Mouse (Mus musculus): Measurements from ENCODE around the gene Kif2c. TPM values are rescaled to one million over a fixed set of nuclear protein-coding genes. Genes with fewer than 3 reads are reported as not detected.

Gene Kif2c
- total and polyA plus RNA-seq, 3 experiments: 0.14 to 0.26 (median 0.25) TPM

DNA sequence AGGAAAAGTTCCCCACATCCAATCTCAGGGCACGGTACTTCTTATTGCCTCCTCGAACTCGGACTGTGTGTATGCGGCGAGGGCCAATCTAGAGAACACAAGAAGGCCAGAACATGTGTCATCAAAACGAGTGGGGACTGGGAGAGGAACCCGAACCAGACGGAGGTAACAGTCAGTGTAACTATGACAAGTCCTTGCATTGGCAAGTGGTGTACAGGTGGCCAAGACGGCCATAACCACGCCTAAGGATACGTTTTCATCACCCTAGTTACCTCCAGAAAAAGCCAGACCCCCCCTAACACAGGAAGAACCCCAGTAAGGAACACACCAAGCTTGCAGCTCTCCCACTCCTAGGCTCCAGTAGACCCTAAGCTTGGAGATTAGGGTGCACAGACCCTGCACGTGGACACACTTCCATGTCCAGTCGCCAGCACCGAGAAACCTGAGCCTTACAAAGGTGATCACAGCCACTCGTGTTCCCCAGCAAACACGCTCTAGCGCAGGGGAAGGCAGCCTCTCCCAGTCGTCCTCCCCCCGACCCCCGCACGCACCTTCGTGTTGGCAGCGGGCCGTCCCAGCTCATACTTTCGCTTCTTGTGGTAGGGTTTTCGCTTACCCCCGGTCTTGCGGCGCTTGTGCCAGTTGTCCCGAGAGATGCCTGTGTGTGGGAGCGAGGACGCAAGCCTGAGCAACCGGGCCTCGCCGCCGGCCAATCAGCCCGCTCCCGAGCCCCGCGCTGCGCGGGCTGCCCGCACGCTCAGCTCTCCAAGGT lies 27.2 kb downstream of the Kif2c start:
- WGBS: 3% methylated on average over 44 of the region's 44 CpGs
- H3K36me3 ChIP-seq (ENCODE audit: control insufficient read depth, insufficient read depth, low read length): peaks cover 7% of the 10 kb centered on the region
- H3K4me1 ChIP-seq (ENCODE audit: control insufficient read depth, insufficient read depth, low read length): peaks cover 3% of the 10 kb centered on the region; the same call in 1 of the 2 replicates
- H3K9ac ChIP-seq (ENCODE audit: low read depth, low read length): peak overlapping the region; percentile 94
- intact Hi-C loops (cut with DNase I): loop anchor here (2.0 kb wide), 2 partner anchors 18 to 34 kb away; no protein-coding TSS in a partner anchor
- no peaks in the 10 kb centered on the region for H3K79me2 ChIP-seq (replicated peaks; ENCODE audit: control insufficient read depth, insufficient read depth, low read length)
- TF ChIP-seq POLR2A (IDR thresholded peaks at IDR 0.05; ENCODE audit: insufficient read depth, low read depth, low read length): no peak
- TF ChIP-seq EP300 (IDR thresholded peaks at IDR 0.05; ENCODE audit: insufficient read depth, low read depth, low read length): no peak
- no peak for TF ChIP-seq CTCF (IDR thresholded peaks at IDR 0.05)
- peak overlapping the region; percentile 78 for H3K27ac ChIP-seq
- H3K4me3 ChIP-seq: peak overlapping the region; percentile 66
- H3K27me3 ChIP-seq (ENCODE audit: control insufficient read depth, insufficient read depth, low read length): no peaks in the 10 kb centered on the region
- no peak for DNase-seq

DNA sequence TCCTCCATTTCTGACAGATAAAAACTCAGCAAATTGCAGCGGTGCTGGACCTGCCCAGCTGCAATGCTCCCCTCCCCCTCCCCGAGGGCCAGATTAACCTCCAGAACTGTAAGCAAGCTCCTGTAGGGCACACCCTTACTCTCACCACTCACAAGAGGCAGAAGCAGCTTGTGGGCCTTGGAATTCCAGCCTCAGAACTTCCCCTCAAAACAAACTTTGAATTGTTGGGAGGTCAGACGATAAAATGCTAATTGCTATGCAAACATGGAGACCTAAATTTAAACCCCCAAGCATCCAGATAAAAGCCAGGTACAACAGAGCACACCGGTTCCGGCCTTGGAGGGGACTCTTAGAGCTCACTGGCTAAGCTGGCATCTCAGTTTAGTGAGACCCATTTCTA lies 29.7 kb downstream of the Kif2c start:
- Histone ChIP-seq H3K4me1 (ENCODE audit: control insufficient read depth, insufficient read depth, low read length) (peaks cover 3% of the 10 kb centered on the region; the same call in 1 of the 2 replicates), H3K4me3 (no peak overlapping the region), H3K27me3 (ENCODE audit: control insufficient read depth, insufficient read depth, low read length) (no peaks in the 10 kb centered on the region), H3K36me3 (ENCODE audit: control insufficient read depth, insufficient read depth, low read length) (peaks cover 7% of the 10 kb centered on the region), H3K9ac (ENCODE audit: low read depth, low read length) (no peak overlapping the region), H3K27ac (no peak overlapping the region), H3K79me2 (replicated peaks; ENCODE audit: control insufficient read depth, insufficient read depth, low read length) (no peaks in the 10 kb centered on the region)
- 59% methylated on average over 5 of the region's 5 CpGs for WGBS
- DNase-seq: no peak
- TF ChIP-seq EP300 (IDR thresholded peaks at IDR 0.05; ENCODE audit: insufficient read depth, low read depth, low read length) (no peak), CTCF (IDR thresholded peaks at IDR 0.05) (no peak), POLR2A (IDR thresholded peaks at IDR 0.05; ENCODE audit: insufficient read depth, low read depth, low read length) (no peak)
- intact Hi-C loops (cut with DNase I): no loop called here

DNA sequence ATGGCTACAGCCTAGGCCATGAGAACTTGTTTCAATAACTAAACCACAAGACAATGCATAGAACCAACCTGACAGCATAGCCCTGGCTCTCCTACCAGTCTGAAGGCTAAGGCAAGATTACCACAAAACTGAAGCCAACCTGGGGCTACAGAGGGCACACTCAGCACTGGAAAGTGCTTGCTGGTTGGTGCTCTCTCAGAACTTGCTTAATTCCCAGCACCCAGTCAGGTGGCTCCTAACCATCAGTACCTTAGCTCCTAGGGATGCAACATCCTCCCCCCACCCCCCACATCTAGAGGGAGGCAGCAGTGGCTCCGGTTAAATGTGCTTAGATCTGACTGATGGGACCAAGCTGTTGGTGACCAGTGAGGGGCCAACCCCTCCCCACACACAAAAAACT lies 31.0 kb downstream of the Kif2c start:
- no peak for DNase-seq
- Histone ChIP-seq H3K9ac (ENCODE audit: low read depth, low read length) (no peak overlapping the region), H3K27me3 (ENCODE audit: control insufficient read depth, insufficient read depth, low read length) (no peaks in the 10 kb centered on the region), H3K79me2 (replicated peaks; ENCODE audit: control insufficient read depth, insufficient read depth, low read length) (no peaks in the 10 kb centered on the region), H3K4me1 (ENCODE audit: control insufficient read depth, insufficient read depth, low read length) (peaks cover 3% of the 10 kb centered on the region; the same call in 1 of the 2 replicates), H3K27ac (no peak overlapping the region), H3K36me3 (ENCODE audit: control insufficient read depth, insufficient read depth, low read length) (peaks cover 7% of the 10 kb centered on the region), H3K4me3 (no peak overlapping the region)
- intact Hi-C loops (cut with DNase I): no loop called here
- WGBS: 52% methylated on average over 1 of the region's 1 CpGs
- TF ChIP-seq EP300 (IDR thresholded peaks at IDR 0.05; ENCODE audit: insufficient read depth, low read depth, low read length) (no peak), POLR2A (IDR thresholded peaks at IDR 0.05; ENCODE audit: insufficient read depth, low read depth, low read length) (no peak), CTCF (IDR thresholded peaks at IDR 0.05) (no peak)

DNA sequence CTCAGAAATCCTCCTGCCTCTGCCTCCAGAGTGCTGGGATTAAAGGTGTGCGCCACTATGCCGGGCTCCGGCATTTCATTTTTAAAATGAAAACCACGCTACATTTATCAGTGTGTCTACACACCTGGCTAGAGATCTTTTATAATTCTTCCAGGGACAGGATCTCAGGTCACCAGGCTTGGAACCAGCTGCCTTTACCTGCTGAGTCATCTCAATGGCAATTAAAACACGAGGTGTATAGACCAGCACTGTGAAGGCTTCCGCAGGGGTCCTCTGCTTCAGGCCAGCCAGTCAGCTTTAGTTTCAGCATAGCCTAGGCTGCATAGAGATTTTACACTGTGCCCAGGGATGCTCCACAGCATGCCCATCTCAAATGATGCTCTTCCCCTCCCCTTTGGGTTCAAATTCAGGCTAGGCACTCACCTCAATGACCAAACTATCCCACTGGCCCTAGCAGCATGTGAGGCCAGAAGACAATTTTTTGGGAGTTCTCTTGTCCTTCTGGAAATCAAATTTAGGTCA lies 32.2 kb downstream of the Kif2c start:
- Histone ChIP-seq H3K27ac (no peak overlapping the region), H3K27me3 (ENCODE audit: control insufficient read depth, insufficient read depth, low read length) (no peaks in the 10 kb centered on the region), H3K9ac (ENCODE audit: low read depth, low read length) (no peak overlapping the region), H3K79me2 (replicated peaks; ENCODE audit: control insufficient read depth, insufficient read depth, low read length) (no peaks in the 10 kb centered on the region), H3K4me3 (no peak overlapping the region), H3K36me3 (ENCODE audit: control insufficient read depth, insufficient read depth, low read length) (peaks cover 7% of the 10 kb centered on the region), H3K4me1 (ENCODE audit: control insufficient read depth, insufficient read depth, low read length) (peaks cover 3% of the 10 kb centered on the region; the same call in 1 of the 2 replicates)
- TF ChIP-seq EP300 (IDR thresholded peaks at IDR 0.05; ENCODE audit: insufficient read depth, low read depth, low read length) (no peak), POLR2A (IDR thresholded peaks at IDR 0.05; ENCODE audit: insufficient read depth, low read depth, low read length) (no peak), CTCF (IDR thresholded peaks at IDR 0.05) (no peak)
- DNase-seq: no peak
- WGBS: 94% methylated on average over 6 of the region's 6 CpGs
- intact Hi-C loops (cut with DNase I): no loop called here

DNA sequence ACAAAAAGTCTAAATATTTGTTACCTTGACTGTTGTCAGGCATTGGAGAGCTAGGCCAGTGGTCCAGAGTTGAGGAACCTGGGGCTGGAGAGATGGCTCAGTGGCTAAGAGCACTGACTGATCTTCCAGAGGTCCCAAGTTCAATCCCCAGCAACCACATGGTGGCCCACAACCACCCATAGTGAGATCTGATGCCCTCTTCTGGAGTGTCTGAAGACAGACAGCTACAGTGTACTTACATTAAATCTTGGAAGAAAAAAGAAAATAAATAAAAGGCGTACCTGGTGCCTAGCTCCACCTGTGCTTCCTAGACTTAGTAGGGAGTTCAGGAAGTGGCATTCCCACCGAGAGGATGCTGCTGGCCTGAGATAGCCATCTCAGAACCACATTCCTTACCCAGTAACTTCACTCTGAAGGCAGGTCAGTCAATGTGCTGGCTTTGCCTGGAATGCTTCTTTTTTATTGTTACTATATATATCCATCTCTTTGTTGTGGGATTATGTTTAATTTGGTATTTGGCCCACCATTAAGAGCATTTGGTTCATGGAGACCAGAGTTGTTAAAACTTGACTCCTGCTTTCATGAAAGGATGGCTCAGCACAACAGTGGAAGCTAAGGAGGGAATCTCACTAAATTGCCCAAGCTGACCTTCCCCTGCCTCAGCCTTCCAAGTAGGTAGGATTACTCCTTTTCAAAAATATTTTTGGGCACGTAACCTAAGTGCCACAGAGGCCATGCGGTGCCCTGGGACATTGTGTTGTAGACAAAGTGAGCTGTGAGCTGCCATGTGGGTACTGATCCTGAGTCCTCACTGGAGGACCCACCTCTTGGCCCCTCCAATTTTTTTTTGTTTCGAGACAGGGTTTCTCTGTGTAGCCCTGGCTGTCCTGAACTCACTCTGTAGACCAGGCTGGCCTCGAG lies 32.9 kb downstream of the Kif2c start:
- Histone ChIP-seq H3K27ac (no peak overlapping the region), H3K36me3 (ENCODE audit: control insufficient read depth, insufficient read depth, low read length) (peaks cover 7% of the 10 kb centered on the region), H3K79me2 (replicated peaks; ENCODE audit: control insufficient read depth, insufficient read depth, low read length) (no peaks in the 10 kb centered on the region), H3K4me3 (no peak overlapping the region), H3K4me1 (ENCODE audit: control insufficient read depth, insufficient read depth, low read length) (no peaks in the 10 kb centered on the region), H3K27me3 (ENCODE audit: control insufficient read depth, insufficient read depth, low read length) (no peaks in the 10 kb centered on the region), H3K9ac (ENCODE audit: low read depth, low read length) (no peak overlapping the region)
- DNase-seq: no peak
- 75% methylated on average over 6 of the region's 6 CpGs for WGBS
- TF ChIP-seq EP300 (IDR thresholded peaks at IDR 0.05; ENCODE audit: insufficient read depth, low read depth, low read length) (no peak), CTCF (IDR thresholded peaks at IDR 0.05) (no peak), POLR2A (IDR thresholded peaks at IDR 0.05; ENCODE audit: insufficient read depth, low read depth, low read length) (no peak)
- intact Hi-C loops (cut with DNase I): no loop called here
